Comparison of ENCODE assay signal across 11 mouse cellular contexts in the genomic region with DNA sequence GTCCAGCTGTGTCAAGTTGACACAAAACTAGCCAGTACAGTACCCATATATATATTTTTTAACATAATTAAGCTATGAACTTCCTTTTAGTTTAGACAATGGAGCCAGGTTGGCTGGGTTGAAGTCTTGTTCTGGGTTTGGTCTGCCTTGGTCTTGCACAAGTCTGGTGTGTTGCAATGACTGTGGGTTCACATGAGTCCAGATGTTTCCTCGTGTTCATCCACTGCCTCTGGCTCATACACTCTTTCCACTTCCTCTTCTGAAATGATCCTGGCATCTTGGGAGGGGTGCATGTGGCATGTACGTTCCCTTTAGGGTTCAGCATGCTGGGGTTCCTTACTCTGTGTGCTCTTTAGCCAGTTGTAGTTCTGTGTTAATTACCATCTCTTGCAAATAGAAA. TPM values are rescaled to one million over a fixed set of nuclear protein-coding genes. Genes with fewer than 3 reads are reported as not detected.
A peak's percentile ranks its signal among the peaks of the same experiment; 100 is the strongest.
DNase-seq lines count a peak whose midpoint lies in the region; ATAC-seq lines count a peak whose summit lies in the region.
"Had no signal": no experiment of that assay in that cellular context is flagged by ENCODE, and none has a peak within 500 bp of the region (broad histone marks: within the 10 kb centered on the region; RNA-seq: fewer than 3 reads in every experiment).

No protein-coding gene starts in this region.

- DNase-seq in liver: peak; percentile 31
- DNase-seq in liver, embryonic 11.5 days (ENCODE audit: low spot score): no peak
- peak; percentile 74 for DNase-seq in c-Kit-positive CD71-negative TER-119-negative erythroid progenitor cells, embryonic 14.5 days (ENCODE audit: low read depth)
- DNase-seq in skeletal muscle tissue, adult 2 months (ENCODE audit: low read depth, low spot score): peak; percentile 72
- no peak for DNase-seq in kidney, postnatal 4 days
- no peak for DNase-seq in urinary bladder, postnatal 4 days (ENCODE audit: low spot score in 2 of 2)
- DNase-seq in kidney, postnatal 14 days: no peak
- DNase-seq: spleen, adult 18-20 months had no signal

- no peak overlapping the region for H3K4me2 ChIP-seq in liver, embryonic 11.5 days
- no peak overlapping the region for H3K4me2 ChIP-seq in liver, embryonic 16.5 days (ENCODE audit: low read depth, low read length)
- H3K4me2 ChIP-seq: limb, embryonic 13.5 days; neural tube, embryonic 12.5 days had no signal

- WGBS in liver, embryonic 11.5 days: 41% methylated on average over 2 of the region's 2 CpGs
- WGBS in liver, embryonic 16.5 days (ENCODE audit: insufficient replicate concordance): 12% methylated on average over 2 of the region's 2 CpGs

- H3K9me3 ChIP-seq in liver, embryonic 11.5 days (ENCODE audit: control insufficient read depth, low read length): no peaks in the 10 kb centered on the region
- no peaks in the 10 kb centered on the region for H3K9me3 ChIP-seq in liver, embryonic 16.5 days (replicated peaks; ENCODE audit: control insufficient read depth, low read length)
- H3K9me3 ChIP-seq: limb, embryonic 13.5 days; neural tube, embryonic 12.5 days had no signal

- no peaks in the 10 kb centered on the region for H3K27me3 ChIP-seq in liver, embryonic 11.5 days (replicated peaks; ENCODE audit: control insufficient read depth, insufficient read depth, low read length)
- H3K27me3 ChIP-seq in liver, embryonic 16.5 days (ENCODE audit: control insufficient read depth, insufficient read depth, low read depth, low read length): no peaks in the 10 kb centered on the region
- H3K27me3 ChIP-seq: limb, embryonic 13.5 days; neural tube, embryonic 12.5 days had no signal

- no peaks in the 10 kb centered on the region for H3K36me3 ChIP-seq in liver, embryonic 11.5 days (ENCODE audit: control insufficient read depth, insufficient read depth, low read length)
- H3K36me3 ChIP-seq in liver, embryonic 16.5 days (ENCODE audit: control insufficient read depth, insufficient read depth): no peaks in the 10 kb centered on the region
- H3K36me3 ChIP-seq: limb, embryonic 13.5 days; neural tube, embryonic 12.5 days had no signal

- H3K27ac ChIP-seq in liver, embryonic 11.5 days (ENCODE audit: low read depth, low read length): no peak overlapping the region
- no peak overlapping the region for H3K27ac ChIP-seq in liver, embryonic 16.5 days (ENCODE audit: low read length)
- H3K27ac ChIP-seq: limb, embryonic 13.5 days; neural tube, embryonic 12.5 days had no signal

- no peaks in the 10 kb centered on the region for H3K4me1 ChIP-seq in liver, embryonic 11.5 days (replicated peaks; ENCODE audit: control insufficient read depth, insufficient read depth, low read length)
- H3K4me1 ChIP-seq in liver, embryonic 16.5 days (ENCODE audit: control insufficient read depth, low read depth, low read length): no peaks in the 10 kb centered on the region
- H3K4me1 ChIP-seq: limb, embryonic 13.5 days; neural tube, embryonic 12.5 days had no signal

- H3K9ac ChIP-seq in liver, embryonic 11.5 days (ENCODE audit: low read depth, low read length): no peak overlapping the region
- H3K9ac ChIP-seq in liver, embryonic 16.5 days (ENCODE audit: low read depth, low read length): no peak overlapping the region
- H3K9ac ChIP-seq: limb, embryonic 13.5 days; neural tube, embryonic 12.5 days had no signal

- H3K4me3 ChIP-seq in liver, embryonic 11.5 days (ENCODE audit: low read depth, low read length): no peak overlapping the region
- no peak overlapping the region for H3K4me3 ChIP-seq in liver, embryonic 16.5 days (ENCODE audit: low read depth, low read length)
- H3K4me3 ChIP-seq: limb, embryonic 13.5 days; neural tube, embryonic 12.5 days had no signal

- ATAC-seq in liver, embryonic 11.5 days (replicated peaks; ENCODE audit: low FRiP score): no peak
- ATAC-seq in liver, embryonic 16.5 days (ENCODE audit: low read depth): peak; percentile 75; the same call in 1 of the 2 replicates

RNA-seq across cellular contexts. Expression of a gene that starts 10.1 kb away (rescaled TPM):
- 18.3 and 18.8 TPM in 2 replicates for polyA plus RNA-seq in liver, embryonic 11.5 days (2014; fragmentation: Nextera tagmentation; extraction: Ambion mirVana)
- 7.6 and 8.9 TPM in 2 replicates for polyA plus RNA-seq in liver, embryonic 16.5 days (2015; fragmentation: Nextera tagmentation; extraction: Ambion mirVana)

RNA-seq across cellular contexts. Expression of a gene that starts 29.6 kb away (rescaled TPM):
- 212 and 218 TPM in 2 replicates for polyA plus RNA-seq in liver, embryonic 11.5 days (2014; fragmentation: Nextera tagmentation; extraction: Ambion mirVana)
- polyA plus RNA-seq in liver, embryonic 16.5 days (2015; fragmentation: Nextera tagmentation; extraction: Ambion mirVana): 82.5 and 101 TPM in 2 replicates

RNA-seq across cellular contexts. Expression of a gene that starts 40.0 kb away (rescaled TPM):
- 88.1 and 95.1 TPM in 2 replicates for polyA plus RNA-seq in liver, embryonic 11.5 days (2014; fragmentation: Nextera tagmentation; extraction: Ambion mirVana)
- 56.0 and 56.9 TPM in 2 replicates for polyA plus RNA-seq in liver, embryonic 16.5 days (2015; fragmentation: Nextera tagmentation; extraction: Ambion mirVana)

RNA-seq across cellular contexts. Expression of a gene that starts 40.1 kb away (rescaled TPM):
- polyA plus RNA-seq in liver, embryonic 11.5 days (2014; fragmentation: Nextera tagmentation; extraction: Ambion mirVana): 55.4 and 59.6 TPM in 2 replicates
- polyA plus RNA-seq in liver, embryonic 16.5 days (2015; fragmentation: Nextera tagmentation; extraction: Ambion mirVana): 19.6 and 22.3 TPM in 2 replicates

RNA-seq across cellular contexts. Expression of a gene that starts 50.3 kb away (rescaled TPM):
- not detected in 2 replicates for polyA plus RNA-seq in liver, embryonic 11.5 days (2014; fragmentation: Nextera tagmentation; extraction: Ambion mirVana)
- not detected in 2 replicates for polyA plus RNA-seq in liver, embryonic 16.5 days (2015; fragmentation: Nextera tagmentation; extraction: Ambion mirVana)
- polyA plus RNA-seq: limb, embryonic 13.5 days; neural tube, embryonic 12.5 days had no signal

Comparison
In these comparisons a context has a peak if more than half of its experiments do, and no peak if none do; other contexts are left out.
1. DNase-seq: peak in liver (single experiment), c-Kit-positive CD71-negative TER-119-negative erythroid progenitor cells, embryonic 14.5 days (single experiment) and skeletal muscle tissue, adult 2 months (single experiment); none in liver, embryonic 11.5 days (single experiment), kidney, postnatal 4 days (0 of 2), urinary bladder, postnatal 4 days (0 of 2) and kidney, postnatal 14 days (single experiment).